Mouse (Mus musculus) liver, postnatal 0 days (tissue): ENCODE data around the gene Zfp383.

ENCODE experiments used
- CTCF ChIP-seq: sonication (generic); IDR thresholded peaks from 2 replicates; pipeline ENCODE4 v1.5.1; 2016; ENCODE audit warnings: antibody characterized with exemption, low read depth
- EP300 ChIP-seq: IDR thresholded peaks from 2 replicates; pipeline ENCODE4 v1.6.1; 2016; ENCODE audit warnings: antibody characterized with exemption, low read depth, mild to moderate bottlenecking

DNA sequence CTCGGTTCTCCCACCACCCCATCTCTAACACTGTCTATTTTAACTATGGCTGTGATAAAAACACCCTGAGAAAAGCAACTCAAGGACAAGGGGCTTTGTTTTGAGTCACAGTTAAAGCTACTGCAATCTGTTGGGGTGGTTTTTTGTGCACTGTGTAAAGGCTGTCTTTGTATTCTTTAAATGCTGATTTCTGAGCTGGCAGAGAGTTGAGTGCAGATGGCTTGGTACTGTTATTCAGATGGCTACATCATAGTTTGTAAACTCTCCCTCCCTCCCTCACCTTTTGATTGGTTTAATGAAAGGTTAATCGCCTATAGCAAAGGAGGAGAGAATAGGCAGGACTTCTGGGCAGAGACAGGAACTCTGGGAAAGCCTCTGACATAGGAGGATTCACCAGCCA is 36.2 kb downstream of the Zfp383 start:
- TF ChIP-seq CTCF (no peak), EP300 (no peak)
